Mouse (Mus musculus) liver, adult 2 months (tissue): ENCODE data around the gene Sh3tc1. TPM values are rescaled to one million over a fixed set of nuclear protein-coding genes. Genes with fewer than 3 reads are reported as not detected.

Source experiments
- DNase-seq: peaks from one replicate; pipeline ENCODE4 v3.0.0-alpha.2; 2011; ENCODE audit warnings: low read depth, low spot score; ENCODE audit errors: extremely low read depth
- H3K27ac ChIP-seq: fragments of 200-500 bp; replicated peaks from 2 replicates; pipeline ENCODE4 v1.5.1; 2012; ENCODE audit warnings: low read depth, mild to moderate bottlenecking, control low read depth, inconsistent platforms, low read length; ENCODE audit not compliant: insufficient read depth
- H3K27me3 ChIP-seq: fragments of 200-500 bp; 2 replicates; pipeline ENCODE4 v1.6.1; 2012; ENCODE audit warnings: mild to moderate bottlenecking, moderate library complexity, low read length, inconsistent platforms; ENCODE audit not compliant: control insufficient read depth, insufficient read depth
- H3K36me3 ChIP-seq: fragments of 200-500 bp; 2 replicates; pipeline ENCODE4 v1.6.1; 2012; ENCODE audit warnings: low read length, inconsistent platforms; ENCODE audit not compliant: control insufficient read depth, insufficient read depth
- H3K4me1 ChIP-seq: fragments of 200-500 bp; 2 replicates; pipeline ENCODE4 v1.6.1; 2011; ENCODE audit warnings: low read length; ENCODE audit not compliant: control insufficient read depth, insufficient read depth
- H3K4me3 ChIP-seq: fragments of 200-500 bp; 2 replicates; pipeline ENCODE4 v1.5.1; 2011; ENCODE audit warnings: low read depth, mild to moderate bottlenecking, control low read depth, low read length, moderate library complexity; ENCODE audit not compliant: insufficient read depth
- H3K79me2 ChIP-seq: fragments of 200-500 bp; 2 replicates; pipeline ENCODE4 v1.6.1; 2012; ENCODE audit warnings: inconsistent platforms, mild to moderate bottlenecking, low read length, moderate library complexity; ENCODE audit not compliant: control insufficient read depth, insufficient read depth
- H3K9ac ChIP-seq: fragments of 200-500 bp; 2 replicates; pipeline ENCODE4 v1.6.1; 2012; ENCODE audit warnings: low read depth, mild to moderate bottlenecking, control low read depth, inconsistent platforms, low read length
- CTCF ChIP-seq: fragments of 200-500 bp; IDR thresholded peaks from 2 replicates; pipeline ENCODE4 v1.5.1; 2011; ENCODE audit warnings: low read depth, low read length, control low read depth
- POLR2A ChIP-seq: fragments of 200-500 bp; IDR thresholded peaks from 2 replicates; pipeline ENCODE4 v1.6.1; 2011; ENCODE audit warnings: low read length, control low read depth; ENCODE audit not compliant: insufficient read depth; ENCODE audit errors: extremely low read depth
- WGBS: fragments of 180-500 bp; shearing (Covaris S2); methylation state at CpG from one replicate; pipeline ENCODE4 v1.1.7; 2018; 5-methylcytosine and 5-hydroxymethylcytosine counted together
- polyA plus RNA-seq: library from polyadenylated mRNA; depleted of rRNA; stranded (reverse); fragments of >200 nt; gene quantifications from 2 replicates; pipeline ENCODE4 v1.2.3, GENCODE M21; 2012
- total RNA-seq: library from RNA; depleted of rRNA; stranded (reverse); fragments of >200 nt; gene quantifications from 2 replicates; pipeline ENCODE4 v1.2.3, GENCODE M21; 2014

Sh3tc1 gene
- total and polyA plus RNA-seq, 2 experiments, result 3.0 to 5.2 TPM

DNA sequence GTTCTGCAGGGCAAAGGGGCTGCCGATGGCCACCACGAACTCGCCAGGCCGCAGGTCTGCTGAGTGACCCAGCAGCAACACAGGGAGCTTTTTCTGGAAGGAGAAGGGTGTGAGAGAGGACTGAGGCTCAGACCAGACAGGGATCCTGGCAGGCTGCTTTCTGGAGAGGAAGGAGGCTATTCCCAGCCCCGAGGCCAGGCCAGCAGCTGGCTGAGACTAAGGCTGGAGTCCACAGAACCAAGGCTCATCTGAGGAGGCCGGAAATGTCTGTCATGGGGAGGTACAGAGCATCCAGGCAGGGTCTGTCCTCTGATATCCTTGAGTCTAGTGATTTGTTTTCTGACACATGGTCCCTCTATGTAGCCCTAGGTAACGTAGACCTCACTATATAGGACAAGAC, 73.6 kb downstream of the Sh3tc1 start:
- H3K36me3 ChIP-seq, result no peaks in the 10 kb centered on the region
- no peaks in the 10 kb centered on the region for H3K4me1 ChIP-seq
- H3K27ac ChIP-seq, result no peak overlapping the region
- WGBS, result 96% methylated on average over 7 of the region's 7 CpGs
- no peaks in the 10 kb centered on the region for H3K79me2 ChIP-seq
- TF ChIP-seq CTCF (no peak), POLR2A (no peak)
- H3K27me3 ChIP-seq, result no peaks in the 10 kb centered on the region
- DNase-seq, result no peak
- no peak overlapping the region for H3K4me3 ChIP-seq
- no peak overlapping the region for H3K9ac ChIP-seq

DNA sequence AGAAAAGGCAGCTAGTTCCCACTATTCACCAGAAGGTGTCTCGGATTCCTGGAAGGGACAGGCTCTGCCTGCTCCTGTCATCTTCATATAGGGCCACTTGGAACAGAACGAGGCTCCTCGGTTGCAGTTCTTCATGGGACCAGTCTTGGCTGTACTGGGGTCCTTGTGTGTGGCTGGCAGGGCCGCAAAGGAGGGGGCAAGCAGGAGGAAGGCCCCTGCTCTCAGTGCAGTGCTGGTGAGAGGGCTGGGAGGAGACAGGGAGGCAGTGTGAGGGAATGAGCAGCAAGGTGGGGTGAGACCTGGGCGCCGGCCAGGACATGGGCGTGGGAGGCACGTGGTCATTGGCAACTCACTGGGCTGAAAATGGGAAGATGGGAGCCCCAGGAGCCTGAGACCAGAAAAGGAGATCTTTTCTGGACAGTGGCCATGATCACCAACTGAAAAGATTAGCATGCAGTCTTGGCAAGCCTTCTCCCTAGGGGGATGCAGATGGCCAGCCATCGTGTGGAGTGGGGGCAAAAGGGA, 77.7 kb downstream of the Sh3tc1 start:
- Histone ChIP-seq H3K4me1 (no peaks in the 10 kb centered on the region), H3K79me2 (no peaks in the 10 kb centered on the region), H3K27me3 (no peaks in the 10 kb centered on the region), H3K36me3 (no peaks in the 10 kb centered on the region), H3K4me3 (no peak overlapping the region), H3K27ac (no peak overlapping the region), H3K9ac (no peak overlapping the region)
- DNase-seq, result no peak
- no peak for TF ChIP-seq POLR2A
- TF ChIP-seq CTCF, result no peak
- 79% methylated on average over 9 of the region's 9 CpGs for WGBS

DNA sequence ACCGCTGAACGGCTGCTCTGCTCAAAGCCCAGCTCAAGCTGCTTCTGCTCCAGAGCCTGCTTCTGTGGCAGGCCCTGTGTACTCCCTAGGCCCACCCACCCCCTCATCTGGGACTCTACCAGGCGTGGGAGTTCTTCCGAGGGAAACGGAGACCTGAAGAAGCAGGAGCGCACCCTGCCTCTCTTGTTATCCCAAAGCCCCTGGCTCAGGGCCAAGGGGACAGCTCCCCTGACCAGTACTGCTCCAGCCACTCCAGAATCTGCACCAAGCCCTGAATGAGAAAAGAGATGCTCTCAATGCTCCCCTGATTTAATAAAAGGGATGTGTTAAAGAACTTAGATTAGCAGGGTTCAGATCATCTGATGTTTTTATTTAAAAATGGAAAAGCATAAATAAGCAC, 78.6 kb downstream of the Sh3tc1 start:
- Histone ChIP-seq H3K36me3 (no peaks in the 10 kb centered on the region), H3K9ac (no peak overlapping the region), H3K27ac (no peak overlapping the region), H3K79me2 (no peaks in the 10 kb centered on the region), H3K4me1 (no peaks in the 10 kb centered on the region), H3K27me3 (no peaks in the 10 kb centered on the region), H3K4me3 (no peak overlapping the region)
- no peak for TF ChIP-seq CTCF
- no peak for DNase-seq
- WGBS, result 80% methylated on average over 6 of the region's 6 CpGs

DNA sequence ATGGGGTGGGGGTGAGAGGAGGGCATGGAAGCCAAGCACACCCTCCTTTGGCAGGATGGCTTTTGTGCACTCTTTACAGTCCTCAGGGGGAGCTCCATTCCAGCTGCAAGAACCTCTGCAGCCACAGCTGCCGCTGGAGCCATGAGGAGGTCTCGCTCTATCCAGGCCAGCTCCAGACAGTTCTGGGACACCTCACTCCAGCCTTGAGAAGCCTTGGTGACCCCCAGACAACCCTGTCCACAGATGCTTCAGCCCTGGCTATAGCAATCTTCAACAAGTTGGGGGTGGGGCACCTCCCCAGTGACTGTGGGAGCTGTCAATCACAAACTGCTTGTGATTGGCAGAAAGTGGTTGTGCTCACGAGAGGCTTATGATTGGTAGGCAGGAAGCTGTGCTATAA, 80.3 kb downstream of the Sh3tc1 start:
- Histone ChIP-seq H3K27ac (no peak overlapping the region), H3K79me2 (no peaks in the 10 kb centered on the region), H3K4me3 (no peak overlapping the region), H3K36me3 (no peaks in the 10 kb centered on the region), H3K4me1 (no peaks in the 10 kb centered on the region), H3K27me3 (no peaks in the 10 kb centered on the region), H3K9ac (no peak overlapping the region)
- TF ChIP-seq POLR2A, result no peak
- no peak for TF ChIP-seq CTCF
- DNase-seq, result no peak
- 72% methylated on average over 3 of the region's 3 CpGs for WGBS

DNA sequence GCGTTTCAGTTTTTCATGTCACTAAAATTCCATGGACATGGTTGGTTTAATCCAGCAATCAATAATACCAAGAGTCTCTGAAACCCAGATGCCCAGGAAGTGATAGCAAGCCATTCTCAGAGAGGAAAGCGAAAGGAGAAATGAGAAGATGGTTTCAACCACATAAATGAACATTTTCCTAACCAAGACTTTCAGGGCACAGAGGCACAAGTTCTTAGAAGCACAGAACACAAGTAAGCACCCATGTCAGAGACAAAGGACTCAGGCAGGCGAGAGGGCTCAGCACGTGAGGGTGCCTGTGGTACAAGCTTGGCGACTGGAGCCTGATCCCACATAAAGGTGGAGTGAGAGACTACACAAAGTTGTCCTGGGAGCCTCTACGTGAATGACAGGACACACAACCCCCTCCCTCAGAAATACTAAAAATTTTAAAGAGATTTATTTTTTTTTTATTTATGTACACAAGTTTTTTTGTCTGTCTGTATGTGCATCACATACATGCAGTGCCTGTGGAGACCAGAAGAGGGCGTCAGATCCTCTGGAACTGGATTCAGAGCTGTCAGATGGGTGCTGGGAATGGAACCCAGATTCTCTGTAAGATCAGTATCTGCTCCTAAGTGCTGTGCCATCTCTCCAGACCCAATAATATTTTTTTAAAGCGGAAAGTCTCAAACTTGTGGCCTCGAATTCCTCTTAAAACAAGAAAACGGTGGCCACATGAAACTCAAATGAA, 83.9 kb downstream of the Sh3tc1 start:
- Histone ChIP-seq H3K4me1 (no peaks in the 10 kb centered on the region), H3K9ac (no peak overlapping the region), H3K27me3 (no peaks in the 10 kb centered on the region), H3K27ac (no peak overlapping the region), H3K4me3 (no peak overlapping the region), H3K79me2 (no peaks in the 10 kb centered on the region), H3K36me3 (no peaks in the 10 kb centered on the region)
- WGBS, result 88% methylated on average over 10 of the region's 10 CpGs
- DNase-seq, result no peak
- TF ChIP-seq CTCF (no peak), POLR2A (no peak)

DNA sequence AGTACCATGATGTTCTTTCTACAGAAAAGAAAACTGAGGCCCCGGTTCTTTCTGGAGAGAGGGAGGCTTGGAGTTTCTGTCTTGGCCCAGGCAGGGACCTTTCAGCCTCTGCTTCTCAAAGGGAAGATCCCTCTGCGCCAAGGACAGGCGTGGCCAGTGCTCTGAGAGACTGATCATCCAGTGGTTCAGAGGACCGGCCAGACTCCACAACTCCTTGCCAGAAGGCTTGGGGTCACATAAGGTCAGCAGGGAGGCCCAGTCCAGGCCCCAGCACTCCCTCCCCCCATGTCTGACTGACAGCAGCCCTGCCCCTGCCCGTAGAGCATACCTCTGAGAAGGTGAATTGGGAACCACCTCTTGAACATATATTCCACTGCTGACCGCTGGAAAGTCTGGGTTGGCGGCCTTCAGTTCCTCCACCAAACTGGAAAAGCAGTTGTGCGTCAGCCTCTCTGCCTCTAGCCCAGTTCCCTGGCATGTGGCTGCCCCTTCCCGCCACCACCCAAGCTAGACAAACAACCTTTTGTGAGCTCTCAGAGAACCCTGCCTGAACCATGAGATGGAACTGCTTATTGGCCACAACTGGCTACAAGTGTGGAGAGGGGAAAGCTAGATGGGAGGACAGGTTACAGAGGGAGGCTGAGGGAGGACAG, 85.9 kb downstream of the Sh3tc1 start:
- 67% methylated on average over 9 of the region's 9 CpGs for WGBS
- Histone ChIP-seq H3K27me3 (no peaks in the 10 kb centered on the region), H3K4me3 (no peak overlapping the region), H3K79me2 (no peaks in the 10 kb centered on the region), H3K4me1 (no peaks in the 10 kb centered on the region), H3K27ac (no peak overlapping the region), H3K36me3 (no peaks in the 10 kb centered on the region), H3K9ac (no peak overlapping the region)
- DNase-seq, result no peak
- TF ChIP-seq POLR2A (no peak), CTCF (no peak)
